Mouse (Mus musculus): ENCODE results near the gene BC030867. TPM values are rescaled to one million over a fixed set of nuclear protein-coding genes. Genes with fewer than 3 reads are reported as not detected.
A peak's percentile ranks its signal among the peaks of the same experiment; 100 is the strongest.

The BC030867 gene
- polyA plus RNA-seq, 1 experiment from 2014 or later, result 19.7 TPM

GRCm38 (mm10) chr11:102309821-102310617, 61.3 kb downstream of the BC030867 start:
- no peaks in the 10 kb centered on the region for H3K9me3 ChIP-seq
- no peaks in the 10 kb centered on the region for H3K27me3 ChIP-seq
- H3K9ac ChIP-seq, result peak overlapping the region; percentile 63; the same call in 1 of the 2 replicates
- H3K4me1 ChIP-seq, result peaks cover 33% of the 10 kb centered on the region
- peak overlapping the region; percentile 43 for H3K4me3 ChIP-seq
- H3K27ac ChIP-seq, result peak overlapping the region; percentile 81
- H3K36me3 ChIP-seq, result peaks cover 82% of the 10 kb centered on the region
- WGBS, result 84% methylated on average over 22 of the region's 22 CpGs
- no peak for ATAC-seq (ENCODE audit: insufficient number of reproducible peaks, insufficient read depth, low FRiP score, low TSS enrichment, low read depth)
- peak overlapping the region; percentile 63 for H3K4me2 ChIP-seq

GRCm38 (mm10) chr11:102310768-102311695, 62.4 kb downstream of the BC030867 start:
- Histone ChIP-seq H3K4me3 (no peak overlapping the region), H3K27me3 (no peaks in the 10 kb centered on the region), H3K27ac (no peak overlapping the region), H3K9me3 (no peaks in the 10 kb centered on the region), H3K36me3 (peaks cover 87% of the 10 kb centered on the region), H3K4me1 (peaks cover 43% of the 10 kb centered on the region), H3K4me2 (no peak overlapping the region), H3K9ac (0 out of 2 replicates have a peak overlapping the region, but pooled peaks have one; percentile 63)
- WGBS, result 38% methylated on average over 38 of the region's 38 CpGs
- no peak for ATAC-seq (ENCODE audit: insufficient number of reproducible peaks, insufficient read depth, low FRiP score, low TSS enrichment, low read depth)

- WGBS, result 83% methylated on average over 4 of the region's 4 CpGs
- Histone ChIP-seq H3K36me3 (peaks cover 78% of the 10 kb centered on the region), H3K4me2 (no peak overlapping the region)
These were observed 63.3 kb downstream of the BC030867 start for GRCm38 (mm10) chr11:102311966-102312365.

DNA sequence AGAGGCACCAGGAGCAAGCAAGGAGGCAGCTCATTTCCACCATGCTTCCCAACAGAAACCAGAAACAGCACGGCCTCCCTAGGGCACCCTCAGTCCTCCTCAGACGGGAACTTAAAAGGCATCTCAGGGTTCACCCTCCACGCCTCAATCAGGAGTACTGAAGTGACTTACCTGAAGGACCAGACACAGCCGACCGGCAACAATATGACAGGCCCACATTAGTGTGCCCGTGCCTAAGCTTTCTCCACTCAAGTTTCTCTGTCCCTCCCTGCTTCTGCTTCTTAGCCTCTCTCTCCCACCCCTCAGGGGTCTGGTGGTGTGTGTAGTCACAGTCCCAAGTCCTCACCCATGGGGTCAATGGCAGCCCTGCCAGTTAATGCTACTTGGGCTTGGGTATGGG, 63.9 kb downstream of the BC030867 start:
- 78% methylated on average over 6 of the region's 6 CpGs for WGBS
- H3K27ac ChIP-seq, result no peak overlapping the region
- peaks cover 46% of the 10 kb centered on the region for H3K4me1 ChIP-seq
- H3K36me3 ChIP-seq, result peaks cover 71% of the 10 kb centered on the region
- H3K9me3 ChIP-seq, result no peaks in the 10 kb centered on the region
- H3K4me2 ChIP-seq, result no peak overlapping the region
- ATAC-seq (ENCODE audit: insufficient number of reproducible peaks, insufficient read depth, low FRiP score, low TSS enrichment, low read depth), result no peak
- H3K4me3 ChIP-seq, result no peak overlapping the region
- H3K9ac ChIP-seq, result 0 out of 2 replicates have a peak overlapping the region, but pooled peaks have one; percentile 41
- H3K27me3 ChIP-seq, result no peaks in the 10 kb centered on the region

More at GRCm38 (mm10) chr11:102311966-102312365, 63.3 kb downstream of the BC030867 start:
- ATAC-seq (ENCODE audit: insufficient number of reproducible peaks, insufficient read depth, low FRiP score, low TSS enrichment, low read depth), result no peak
- Histone ChIP-seq H3K27ac (no peak overlapping the region), H3K4me3 (no peak overlapping the region), H3K27me3 (no peaks in the 10 kb centered on the region), H3K9me3 (no peaks in the 10 kb centered on the region), H3K9ac (no peak overlapping the region), H3K4me1 (peaks cover 46% of the 10 kb centered on the region)

- Histone ChIP-seq H3K4me3 (no peak overlapping the region), H3K9me3 (no peaks in the 10 kb centered on the region), H3K9ac (no peak overlapping the region), H3K27me3 (no peaks in the 10 kb centered on the region), H3K27ac (no peak overlapping the region), H3K36me3 (peaks cover 64% of the 10 kb centered on the region), H3K4me1 (peaks cover 39% of the 10 kb centered on the region), H3K4me2 (no peak overlapping the region)
- no peak for ATAC-seq (ENCODE audit: insufficient number of reproducible peaks, insufficient read depth, low FRiP score, low TSS enrichment, low read depth)
- 82% methylated on average over 12 of the region's 12 CpGs for WGBS
These were observed 65.6 kb downstream of the BC030867 start for GRCm38 (mm10) chr11:102314321-102314720.

Small RNA genes lying within 50 kb of the gene (microRNA-seq; reads per million reads assigned to microRNA genes)
- gene Mir8101, result 0.74 reads per million

Other genes with a start within 250 kb of the BC030867 start
- gene Mpp3, start 220.4 kb upstream of the BC030867 start, polyA plus RNA-seq (2015; fragmentation: Nextera tagmentation; extraction: Ambion mirVana), result 4.3 and 4.9 TPM in 2 replicates
- gene Cd300lg, start 207.4 kb upstream of the BC030867 start, polyA plus RNA-seq (2015; fragmentation: Nextera tagmentation; extraction: Ambion mirVana), result 0.45 and 0.66 TPM in 2 replicates
- gene Mpp2, start 160.4 kb upstream of the BC030867 start, polyA plus RNA-seq (2015; fragmentation: Nextera tagmentation; extraction: Ambion mirVana), result 9.8 and 10.3 TPM in 2 replicates
- not detected in 2 replicates for gene Ppy, start 147.6 kb upstream of the BC030867 start, polyA plus RNA-seq (2015; fragmentation: Nextera tagmentation; extraction: Ambion mirVana)
- not detected in 2 replicates for gene Pyy, start 141.1 kb upstream of the BC030867 start, polyA plus RNA-seq (2015; fragmentation: Nextera tagmentation; extraction: Ambion mirVana)
- gene Nags, start 103.4 kb upstream of the BC030867 start, polyA plus RNA-seq (2015; fragmentation: Nextera tagmentation; extraction: Ambion mirVana), result 0.32 TPM in 1 of 2 replicates, not detected in the other
- 45.4 and 45.5 TPM in 2 replicates for gene Tmem101, start 92.5 kb upstream of the BC030867 start, polyA plus RNA-seq (2015; fragmentation: Nextera tagmentation; extraction: Ambion mirVana)
- gene Lsm12, start 63.6 kb upstream of the BC030867 start, polyA plus RNA-seq (2015; fragmentation: Nextera tagmentation; extraction: Ambion mirVana), result 125 and 159 TPM in 2 replicates
- 27.6 and 28.3 TPM in 2 replicates for gene G6pc3, start 59.3 kb upstream of the BC030867 start, polyA plus RNA-seq (2015; fragmentation: Nextera tagmentation; extraction: Ambion mirVana)
- gene Hdac5, start 18.7 kb upstream of the BC030867 start, polyA plus RNA-seq (2015; fragmentation: Nextera tagmentation; extraction: Ambion mirVana), result 80.5 and 84.4 TPM in 2 replicates
- gene Asb16, start 19.9 kb downstream of the BC030867 start, polyA plus RNA-seq (2015; fragmentation: Nextera tagmentation; extraction: Ambion mirVana), result 0.11 and 0.18 TPM in 2 replicates
- gene Tmub2, start 36.0 kb downstream of the BC030867 start, polyA plus RNA-seq (2015; fragmentation: Nextera tagmentation; extraction: Ambion mirVana), result 51.8 and 54.8 TPM in 2 replicates
- 21.6 and 23.8 TPM in 2 replicates for gene Atxn7l3, start 47.7 kb downstream of the BC030867 start, polyA plus RNA-seq (2015; fragmentation: Nextera tagmentation; extraction: Ambion mirVana)
- gene Ubtf, start 70.9 kb downstream of the BC030867 start, polyA plus RNA-seq (2015; fragmentation: Nextera tagmentation; extraction: Ambion mirVana), result 88.5 and 93.6 TPM in 2 replicates
- gene Slc4a1, start 117.3 kb downstream of the BC030867 start, polyA plus RNA-seq (2015; fragmentation: Nextera tagmentation; extraction: Ambion mirVana), result 6.3 and 16.6 TPM in 2 replicates
- gene Rundc3a, start 144.5 kb downstream of the BC030867 start, polyA plus RNA-seq (2015; fragmentation: Nextera tagmentation; extraction: Ambion mirVana), result 3.6 and 5.2 TPM in 2 replicates
- 191 and 195 TPM in 2 replicates for gene Slc25a39, start 159.1 kb downstream of the BC030867 start, polyA plus RNA-seq (2015; fragmentation: Nextera tagmentation; extraction: Ambion mirVana)
- 124 and 126 TPM in 2 replicates for gene Grn, start 181.4 kb downstream of the BC030867 start, polyA plus RNA-seq (2015; fragmentation: Nextera tagmentation; extraction: Ambion mirVana)
- gene Fam171a2, start 198.8 kb downstream of the BC030867 start, polyA plus RNA-seq (2015; fragmentation: Nextera tagmentation; extraction: Ambion mirVana), result 8.1 and 8.2 TPM in 2 replicates
- 6.2 and 6.7 TPM in 2 replicates for gene Itga2b, start 221.2 kb downstream of the BC030867 start, polyA plus RNA-seq (2015; fragmentation: Nextera tagmentation; extraction: Ambion mirVana)